Mouse (Mus musculus) lung, postnatal 14 days (tissue): ENCODE measurements around the gene 4930449I24Rik.
"Not testable (repeated sequence)": the region's sequence is repeated elsewhere in the genome, so short reads cannot be mapped to it uniquely, and the experiment has no call there.

Experiments used
- DNase-seq: peaks from one replicate; pipeline ENCODE4 v3.0.0; 2021

Gene 4930449I24Rik

DNA sequence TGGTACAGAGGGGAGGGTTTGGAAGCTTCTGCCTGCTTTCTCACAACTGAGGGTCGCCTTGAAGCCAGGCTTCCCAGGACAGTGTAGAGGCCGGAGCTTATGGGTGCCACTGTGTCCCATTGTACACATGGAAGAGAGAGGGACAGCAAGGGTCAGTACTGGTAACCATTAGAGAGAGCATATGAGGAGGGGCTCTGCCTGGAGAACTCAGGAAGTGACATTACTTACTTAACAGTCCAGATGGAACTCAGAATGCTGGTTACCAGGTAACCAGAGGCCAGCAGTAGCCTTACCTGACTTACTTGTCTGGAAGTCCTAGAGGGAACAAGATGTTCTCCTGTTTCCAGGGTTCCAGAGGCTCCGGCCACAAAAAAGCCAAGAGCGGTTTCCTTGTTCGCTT is at the start of gene 4930449I24Rik:
TSS of gene 4930449I24Rik (plus strand) at position 301 of the 400 bp plus-strand sequence.
- not testable (repeated sequence) for DNase-seq

DNA sequence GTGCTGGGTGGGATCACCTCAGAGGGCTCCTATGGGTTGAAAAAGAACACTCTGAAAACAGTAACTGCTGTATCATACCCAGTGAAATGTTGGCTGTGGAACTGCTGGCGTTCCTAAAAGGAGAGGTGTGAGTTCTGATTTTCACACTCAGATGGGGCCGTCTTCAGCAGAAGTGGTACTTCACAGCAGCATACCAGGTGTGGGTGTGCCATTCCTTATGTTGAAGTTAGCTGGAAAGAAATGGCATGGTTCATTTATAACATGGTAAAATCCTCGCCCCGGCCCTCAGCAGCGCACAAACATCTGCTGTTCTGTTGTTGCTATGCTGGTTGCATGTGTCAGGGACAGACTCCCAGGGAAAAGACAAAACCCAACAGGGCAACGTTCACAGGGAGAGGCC is 48.6 kb upstream of the 4930449I24Rik start:
- DNase-seq: no peak

DNA sequence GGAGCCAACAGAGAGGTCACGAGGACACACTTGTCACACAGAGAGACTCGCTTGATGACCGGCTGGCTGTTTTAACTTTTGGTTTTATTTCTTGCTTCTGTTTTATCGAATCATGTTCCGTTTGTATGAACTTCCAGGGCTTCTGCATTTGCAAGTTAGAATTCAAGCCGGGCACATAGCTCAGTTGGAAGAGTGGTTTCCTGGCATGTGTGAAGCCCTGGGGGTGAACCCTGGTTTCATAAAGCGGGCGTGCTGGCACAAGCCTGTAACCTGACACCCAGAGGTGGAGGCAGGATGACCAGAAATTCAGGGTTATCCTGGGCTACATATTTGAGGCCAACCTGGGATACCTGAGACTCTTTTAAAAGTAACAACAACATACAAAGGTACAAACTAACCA is 40.6 kb upstream of the 4930449I24Rik start:
- DNase-seq: peak; percentile 3

DNA sequence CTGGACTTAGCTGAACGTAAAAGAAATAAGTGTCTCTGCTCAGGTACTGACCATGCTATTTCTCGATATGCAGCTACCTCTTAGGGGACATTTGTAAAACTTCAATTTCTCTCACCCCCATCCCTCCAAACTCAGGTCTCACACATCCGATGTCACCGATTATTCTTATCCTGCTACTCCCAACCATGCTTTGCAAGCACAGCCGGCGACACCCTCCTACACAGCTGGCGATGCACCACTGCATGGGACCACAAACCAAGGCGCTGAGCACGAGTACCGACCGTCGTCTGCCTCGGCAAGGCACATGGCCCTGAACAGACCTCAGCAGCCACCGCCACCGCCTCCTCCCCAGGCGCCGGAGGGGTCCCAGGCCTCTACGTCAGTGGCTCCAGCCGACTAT is 35.5 kb upstream of the 4930449I24Rik start:
- no peak for DNase-seq

DNA sequence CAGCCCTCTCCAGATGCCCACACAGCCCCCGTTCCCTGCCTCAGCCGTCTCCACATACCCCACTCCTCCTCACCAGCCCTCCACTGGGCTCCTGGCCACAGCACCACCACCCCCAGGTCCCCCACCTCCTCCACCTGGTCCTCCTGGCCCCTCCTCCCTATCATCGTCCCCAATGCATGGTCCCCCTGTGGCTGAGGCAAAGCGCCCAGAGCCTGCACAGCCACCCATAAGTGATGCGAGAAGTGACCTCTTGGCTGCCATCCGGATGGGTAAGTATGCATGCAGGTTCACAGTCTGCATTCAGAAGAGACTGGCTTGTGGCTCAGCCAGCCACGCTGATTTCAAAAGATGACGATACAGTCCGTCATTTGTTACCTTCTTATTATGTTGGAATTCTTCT is 33.9 kb upstream of the 4930449I24Rik start:
- no peak for DNase-seq

DNA sequence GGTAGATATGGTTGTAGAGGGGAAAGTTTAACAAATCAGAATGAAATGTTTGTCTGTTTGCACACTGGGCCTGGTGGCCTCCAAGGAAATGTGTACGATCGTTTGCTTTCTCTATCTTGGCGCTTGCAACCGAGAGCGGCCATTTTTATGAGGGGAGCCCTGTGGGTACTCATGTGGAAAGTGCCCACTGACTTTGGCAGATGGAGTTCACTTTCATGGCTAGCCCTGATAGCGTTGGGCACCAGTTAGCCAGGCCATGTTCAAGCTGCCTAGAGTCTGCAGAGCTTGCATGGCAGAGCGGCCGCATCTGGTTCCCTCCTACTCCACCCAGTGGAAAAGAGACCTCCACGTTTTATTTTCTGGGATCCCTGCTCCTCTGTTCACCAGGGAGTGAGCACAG is 31.4 kb upstream of the 4930449I24Rik start:
- no peak for DNase-seq

DNA sequence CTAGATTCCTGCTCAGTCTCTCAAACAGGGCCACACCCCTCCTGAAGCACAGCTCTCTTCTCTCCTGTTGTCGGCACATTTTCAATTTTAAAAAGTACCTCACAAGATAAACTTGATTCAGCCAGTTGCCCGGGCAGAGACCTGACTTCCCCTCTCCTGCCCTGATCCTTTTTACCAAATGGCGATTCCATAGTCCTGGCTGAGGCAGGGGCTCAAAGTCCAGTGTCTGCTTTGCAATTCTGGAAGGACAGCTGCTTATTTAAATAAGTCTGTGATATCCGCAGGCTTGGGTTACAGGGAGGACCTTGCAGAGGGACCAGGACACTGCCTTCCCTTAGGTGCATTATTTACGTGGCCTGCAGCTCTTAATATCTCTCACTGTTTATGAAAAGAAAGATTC is 30.9 kb upstream of the 4930449I24Rik start:
- DNase-seq: no peak

DNA sequence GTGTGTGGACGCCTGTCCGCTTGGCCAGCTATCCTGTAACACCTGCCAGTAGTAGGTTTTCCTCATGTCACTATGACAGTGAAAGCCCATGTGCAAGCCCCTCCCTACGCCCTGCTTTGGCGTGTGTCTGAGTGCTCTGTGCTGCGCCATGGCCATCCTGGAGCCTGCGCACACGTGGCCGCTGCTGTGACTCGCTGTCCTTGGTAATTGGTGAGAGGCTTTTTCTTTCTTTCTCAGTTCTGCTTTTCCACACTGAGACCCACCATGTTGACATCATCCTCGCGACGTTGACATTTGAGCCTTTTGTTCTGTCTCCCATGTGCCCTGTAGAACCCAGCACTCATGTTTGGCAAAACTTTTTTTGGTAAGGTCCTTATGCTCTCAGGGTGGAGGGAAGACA is 30.4 kb upstream of the 4930449I24Rik start:
- DNase-seq: no peak

DNA sequence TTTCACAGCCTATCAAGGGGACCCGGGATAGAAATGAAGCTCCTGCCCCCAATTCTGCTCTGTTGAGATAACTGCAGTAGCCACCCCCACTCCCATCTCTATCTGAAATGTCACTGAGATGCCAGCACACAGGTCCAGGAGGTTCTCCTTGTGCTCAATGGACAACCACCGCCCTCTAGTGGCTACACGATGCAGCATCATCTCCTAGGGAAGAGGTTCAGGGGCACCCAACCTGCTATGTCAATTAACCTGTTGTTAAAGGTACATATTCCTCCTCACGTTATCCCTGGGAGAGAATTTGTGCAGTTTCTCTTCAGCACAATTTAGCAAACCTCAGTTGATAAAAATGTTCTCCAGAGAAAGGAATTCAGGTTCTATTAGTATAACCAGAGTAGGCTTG is 22.6 kb upstream of the 4930449I24Rik start:
- DNase-seq: peak; percentile 29

DNA sequence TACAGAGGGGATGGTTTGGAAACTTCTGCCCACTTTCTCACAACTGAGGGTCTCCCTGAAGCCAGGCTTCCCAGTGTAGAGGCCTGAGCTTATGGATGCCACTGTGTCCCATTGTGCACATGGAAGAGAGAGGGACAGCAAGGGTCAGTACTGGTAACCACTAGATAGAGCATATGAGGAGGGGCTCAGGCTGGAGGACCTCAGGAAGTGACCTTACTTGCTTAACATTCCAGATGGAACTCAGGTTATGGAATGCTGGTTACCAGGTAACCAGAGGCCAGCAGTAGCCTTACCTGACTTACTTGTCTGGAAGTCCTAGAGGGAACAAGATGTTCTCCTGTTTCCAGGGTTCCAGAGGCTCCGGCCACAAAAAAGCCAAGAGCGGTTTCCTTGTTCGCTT is 20.5 kb upstream of the 4930449I24Rik start, which contains the start of gene Gm6408:
TSS of gene Gm6408 (plus strand) at position 301 of the 400 bp plus-strand sequence.
- not testable (repeated sequence) for DNase-seq

DNA sequence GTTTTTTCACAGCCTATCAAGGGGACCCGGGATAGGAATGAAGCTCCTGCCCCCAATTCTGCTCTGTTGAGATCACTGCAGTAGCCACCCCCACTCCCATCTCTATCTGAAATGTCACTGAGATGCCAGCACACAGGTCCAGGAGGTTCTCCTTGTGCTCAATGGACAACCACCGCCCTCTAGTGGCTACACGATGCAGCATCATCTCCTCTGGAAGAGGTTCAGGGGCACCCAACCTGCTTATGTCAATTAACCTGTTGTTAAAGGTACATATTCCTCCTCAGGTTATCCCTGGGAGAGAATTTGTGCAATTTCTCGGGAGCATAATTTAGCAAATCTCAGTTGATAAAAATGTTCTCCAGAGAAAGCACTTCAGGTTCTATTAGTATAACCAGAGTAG is 13.2 kb upstream of the 4930449I24Rik start:
- peak; percentile 34 for DNase-seq

DNA sequence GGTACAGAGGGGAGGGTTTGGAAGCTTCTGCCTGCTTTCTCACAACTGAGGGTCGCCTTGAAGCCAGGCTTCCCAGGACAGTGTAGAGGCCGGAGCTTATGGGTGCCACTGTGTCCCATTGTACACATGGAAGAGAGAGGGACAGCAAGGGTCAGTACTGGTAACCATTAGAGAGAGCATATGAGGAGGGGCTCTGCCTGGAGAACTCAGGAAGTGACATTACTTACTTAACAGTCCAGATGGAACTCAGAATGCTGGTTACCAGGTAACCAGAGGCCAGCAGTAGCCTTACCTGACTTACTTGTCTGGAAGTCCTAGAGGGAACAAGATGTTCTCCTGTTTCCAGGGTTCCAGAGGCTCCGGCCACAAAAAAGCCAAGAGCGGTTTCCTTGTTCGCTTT is 11.1 kb upstream of the 4930449I24Rik start, which contains the start of gene Gm6370:
TSS of gene Gm6370 (plus strand) at position 301 of the 400 bp plus-strand sequence.
- DNase-seq: not testable (repeated sequence)

DNA sequence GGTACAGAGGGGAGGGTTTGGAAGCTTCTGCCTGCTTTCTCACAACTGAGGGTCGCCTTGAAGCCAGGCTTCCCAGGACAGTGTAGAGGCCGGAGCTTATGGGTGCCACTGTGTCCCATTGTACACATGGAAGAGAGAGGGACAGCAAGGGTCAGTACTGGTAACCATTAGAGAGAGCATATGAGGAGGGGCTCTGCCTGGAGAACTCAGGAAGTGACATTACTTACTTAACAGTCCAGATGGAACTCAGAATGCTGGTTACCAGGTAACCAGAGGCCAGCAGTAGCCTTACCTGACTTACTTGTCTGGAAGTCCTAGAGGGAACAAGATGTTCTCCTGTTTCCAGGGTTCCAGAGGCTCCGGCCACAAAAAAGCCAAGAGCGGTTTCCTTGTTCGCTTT is 11.6 kb downstream of the 4930449I24Rik start, which contains the start of gene Gm3402:
TSS of gene Gm3402 (plus strand) at position 301 of the 400 bp plus-strand sequence.
- DNase-seq: not testable (repeated sequence)

DNA sequence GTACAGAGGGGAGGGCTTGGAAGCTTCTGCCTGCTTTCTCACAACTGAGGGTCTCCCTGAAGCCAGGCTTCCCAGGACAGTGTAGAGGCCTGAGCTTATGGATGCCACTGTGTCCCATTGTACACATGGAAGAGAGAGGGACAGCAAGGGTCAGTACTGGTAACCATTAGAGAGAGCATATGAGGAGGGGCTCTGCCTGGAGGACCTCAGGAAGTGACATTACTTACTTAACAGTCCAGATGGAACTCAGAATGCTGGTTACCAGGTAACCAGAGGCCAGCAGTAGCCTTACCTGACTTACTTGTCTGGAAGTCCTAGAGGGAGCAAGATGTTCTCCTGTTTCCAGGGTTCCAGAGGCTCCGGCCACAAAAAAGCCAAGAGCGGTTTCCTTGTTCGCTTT is 23.3 kb downstream of the 4930449I24Rik start, which contains the start of gene Gm3404:
TSS of gene Gm3404 (plus strand) at position 301 of the 400 bp plus-strand sequence.
- not testable (repeated sequence) for DNase-seq

DNA sequence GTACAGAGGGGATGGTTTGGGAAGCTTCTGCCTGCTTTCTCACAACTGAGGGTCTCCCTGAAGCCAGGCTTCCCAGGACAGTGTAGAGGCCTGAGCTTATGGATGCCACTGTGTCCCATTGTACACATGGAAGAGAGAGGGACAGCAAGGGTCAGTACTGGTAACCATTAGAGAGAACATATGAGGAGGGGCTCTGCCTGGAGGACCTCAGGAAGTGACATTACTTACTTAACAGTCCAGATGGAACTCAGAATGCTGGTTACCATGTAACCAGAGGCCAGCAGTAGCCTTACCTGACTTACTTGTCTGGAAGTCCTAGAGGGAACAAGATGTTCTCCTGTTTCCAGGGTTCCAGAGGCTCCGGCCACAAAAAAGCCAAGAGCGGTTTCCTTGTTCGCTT is 35.1 kb downstream of the 4930449I24Rik start, which contains the start of gene Gm3409:
TSS of gene Gm3409 (plus strand) at position 301 of the 400 bp plus-strand sequence.
- DNase-seq: not testable (repeated sequence)
